Mouse (Mus musculus) midbrain, embryonic 11.5 days (tissue): ENCODE results near the gene Trem3. TPM values are rescaled to one million over a fixed set of nuclear protein-coding genes. Genes with fewer than 3 reads are reported as not detected.

Source experiments
- ATAC-seq: fragments of 200-750 bp; cut with Nextera tagmentation; 2 replicates; pipeline ENCODE4 v1.8.0; 2017; ENCODE audit warnings: moderate TSS enrichment, moderate library complexity; ENCODE audit not compliant: low FRiP score
- DNase-seq: peaks from one replicate; pipeline ENCODE4 v3.0.0; 2015; ENCODE audit warnings: low spot score; ENCODE audit errors: missing footprints
- H3K27ac ChIP-seq: fragments of 300-500 bp; sonication (generic); 2 replicates; pipeline ENCODE4 v1.5.1; 2014; ENCODE audit warnings: low read depth, low read length
- H3K27me3 ChIP-seq: fragments of 300-500 bp; sonication (generic); 2 replicates; pipeline ENCODE4 v1.6.1; 2014; ENCODE audit warnings: mild to moderate bottlenecking, low read length, moderate library complexity, mixed read lengths; ENCODE audit not compliant: control insufficient read depth, insufficient read depth
- H3K36me3 ChIP-seq: fragments of 300-500 bp; sonication (generic); 2 replicates; pipeline ENCODE4 v1.6.1; 2014; ENCODE audit warnings: mild to moderate bottlenecking, low read length, moderate library complexity, mixed read lengths; ENCODE audit not compliant: control insufficient read depth, insufficient read depth
- H3K4me1 ChIP-seq: fragments of 300-500 bp; sonication (generic); 2 replicates; pipeline ENCODE4 v1.6.1; 2014; ENCODE audit warnings: low read length; ENCODE audit not compliant: control insufficient read depth, insufficient read depth
- H3K4me2 ChIP-seq: fragments of 300-500 bp; sonication (generic); 2 replicates; pipeline ENCODE4 v1.6.1; 2014; ENCODE audit warnings: mild to moderate bottlenecking, moderate library complexity
- H3K4me3 ChIP-seq: fragments of 300-500 bp; sonication (generic); 2 replicates; pipeline ENCODE4 v1.5.1; 2014; ENCODE audit warnings: low read depth, low read length
- H3K9ac ChIP-seq: fragments of 300-500 bp; sonication (generic); 2 replicates; pipeline ENCODE4 v1.6.1; 2014; ENCODE audit warnings: low read length
- H3K9me3 ChIP-seq: fragments of 300-500 bp; sonication (generic); 2 replicates; pipeline ENCODE4 v1.6.1; 2016; ENCODE audit warnings: low read length; ENCODE audit not compliant: control insufficient read depth
- WGBS: fragments of 180-500 bp; shearing (Covaris S2); extraction: QIAGEN DNeasy Blood & Tissue Kit; methylation state at CpG from one replicate; pipeline ENCODE4 v1.1.7; 2014; 5-methylcytosine and 5-hydroxymethylcytosine counted together
- polyA plus RNA-seq: library from polyadenylated mRNA; unstranded; fragments of >200 nt; fragmentation: Nextera tagmentation; extraction: Ambion mirVana; gene quantifications from 2 replicates; pipeline ENCODE4 v1.2.1, GENCODE M21; 2014

Trem3 gene
- polyA plus RNA-seq: not detected in 2 replicates

DNA sequence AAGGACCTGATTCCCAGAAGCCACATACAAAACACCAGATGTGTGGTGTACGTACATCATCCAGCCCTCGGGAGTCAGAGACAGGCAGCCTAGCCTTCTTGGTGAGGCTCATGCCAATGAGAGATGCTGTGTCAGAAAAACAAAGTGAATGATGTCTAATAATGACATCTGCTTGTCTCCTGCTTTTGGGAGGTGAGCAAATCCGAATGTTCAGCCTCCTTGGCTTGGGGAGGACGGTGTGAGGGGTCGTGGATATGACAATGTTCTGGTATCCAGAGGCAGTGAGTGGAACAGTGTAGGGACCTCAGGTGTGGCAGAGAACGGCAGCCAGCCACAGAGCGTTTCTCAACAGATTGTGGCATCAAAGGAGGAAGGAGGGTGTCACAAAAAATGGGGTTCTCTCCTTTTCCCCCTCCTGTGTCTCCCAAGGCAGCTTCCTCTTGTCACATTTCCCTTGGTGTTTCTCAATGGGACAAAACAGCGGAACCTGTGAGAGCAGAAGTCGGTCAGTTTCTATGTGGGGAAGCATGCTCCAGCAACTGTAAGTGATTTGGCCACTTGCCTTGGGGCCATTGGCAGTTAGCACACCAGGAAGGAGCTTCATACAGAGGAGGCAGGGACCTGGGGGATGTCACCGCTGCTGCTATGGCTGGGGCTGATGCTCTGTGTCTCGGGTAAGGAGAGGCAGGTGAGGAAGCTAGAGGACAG is at the start of gene Trem3:
Gene Trem3, plus strand, starts transcription at position 557 of the 708 bp plus-strand sequence.
- Histone ChIP-seq H3K27ac (no peak within 1 kb of the TSS), H3K9me3 (no peaks in the 10 kb centered on the region), H3K4me1 (no peaks in the 10 kb centered on the region), H3K36me3 (no peaks in the 10 kb centered on the region), H3K4me2 (no peak within 1 kb of the TSS), H3K27me3 (no peaks in the 10 kb centered on the region), H3K9ac (no peak within 1 kb of the TSS), H3K4me3 (no peak within 1 kb of the TSS)
- ATAC-seq: no peak
- peak; percentile 64 for DNase-seq
- WGBS: 82% methylated on average over 11 of the region's 11 CpGs

DNA sequence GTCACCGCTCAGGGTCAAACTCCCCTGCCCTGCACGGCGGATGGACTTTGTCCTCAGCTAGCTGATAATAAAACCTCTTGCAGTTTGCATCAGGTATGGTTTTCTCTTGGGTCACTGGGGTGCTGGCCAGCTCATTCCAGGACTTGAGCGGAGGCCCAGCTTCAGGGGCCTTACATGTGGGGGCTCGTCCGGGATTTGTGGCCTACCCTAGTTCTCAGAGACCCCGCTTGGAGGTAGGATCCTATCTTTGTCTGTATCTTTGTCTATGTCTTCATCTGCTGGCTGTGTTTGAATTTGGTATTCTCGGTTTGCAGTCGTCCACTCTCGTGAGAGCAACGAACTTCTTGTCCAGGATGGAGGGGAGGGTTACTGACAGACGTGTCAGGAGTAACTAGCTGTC is 44.5 kb upstream of the Trem3 start:
- H3K4me3 ChIP-seq: no peak overlapping the region
- no peaks in the 10 kb centered on the region for H3K36me3 ChIP-seq
- H3K27ac ChIP-seq: no peak overlapping the region
- 94% methylated on average over 12 of the region's 12 CpGs for WGBS
- DNase-seq (no peak), ATAC-seq (no peak)
- H3K27me3 ChIP-seq: no peaks in the 10 kb centered on the region
- no peak overlapping the region for H3K4me2 ChIP-seq
- no peaks in the 10 kb centered on the region for H3K4me1 ChIP-seq
- no peaks in the 10 kb centered on the region for H3K9me3 ChIP-seq
- H3K9ac ChIP-seq: no peak overlapping the region

DNA sequence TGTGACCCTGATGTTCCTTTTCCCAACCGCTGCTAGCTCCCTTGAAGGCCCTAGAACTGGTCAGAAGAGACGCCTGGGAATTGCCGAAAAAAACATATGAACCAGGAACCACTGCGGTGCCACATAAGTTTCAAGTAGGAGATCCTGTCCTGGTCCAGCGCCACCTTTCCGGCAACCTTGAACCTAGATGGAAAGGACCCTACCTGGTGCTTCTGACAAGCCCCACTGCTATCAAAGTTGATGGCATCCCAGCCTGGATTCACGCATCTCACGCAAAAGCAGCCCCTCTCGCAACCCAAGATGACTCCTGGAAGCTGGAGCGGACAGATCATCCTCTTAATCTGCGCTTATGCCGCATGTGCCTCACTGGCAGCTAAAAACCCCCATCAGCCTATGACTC is 35.0 kb upstream of the Trem3 start:
- H3K4me3 ChIP-seq: no peak overlapping the region
- H3K9ac ChIP-seq: no peak overlapping the region
- no peaks in the 10 kb centered on the region for H3K27me3 ChIP-seq
- 95% methylated on average over 12 of the region's 12 CpGs for WGBS
- H3K4me2 ChIP-seq: no peak overlapping the region
- no peaks in the 10 kb centered on the region for H3K36me3 ChIP-seq
- ATAC-seq (no peak), DNase-seq (no peak)
- no peaks in the 10 kb centered on the region for H3K9me3 ChIP-seq
- H3K27ac ChIP-seq: no peak overlapping the region
- no peaks in the 10 kb centered on the region for H3K4me1 ChIP-seq

DNA sequence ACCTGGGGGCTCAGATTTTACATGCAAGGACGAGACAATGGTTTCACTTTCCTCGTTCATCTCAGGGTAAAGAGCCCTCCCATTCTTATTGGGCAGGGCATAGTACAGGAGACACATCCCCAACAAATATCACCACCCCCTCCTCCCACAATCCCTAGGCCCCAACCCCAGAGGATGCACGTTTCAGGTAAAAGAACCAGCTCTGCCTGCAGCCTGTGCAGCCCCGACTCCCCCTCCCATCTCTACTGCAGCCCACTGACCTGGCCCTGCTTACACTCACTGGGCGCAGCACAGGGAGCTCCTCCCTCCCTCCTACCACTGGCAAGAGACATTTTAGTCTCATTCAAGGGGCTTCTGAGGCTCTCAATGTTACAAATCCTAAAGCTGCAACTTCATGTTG is 34.1 kb upstream of the Trem3 start:
- Histone ChIP-seq H3K9ac (no peak overlapping the region), H3K9me3 (no peaks in the 10 kb centered on the region; the same call in 1 of the 2 replicates), H3K4me2 (no peak overlapping the region), H3K4me1 (no peaks in the 10 kb centered on the region), H3K27ac (no peak overlapping the region), H3K4me3 (no peak overlapping the region), H3K27me3 (no peaks in the 10 kb centered on the region), H3K36me3 (no peaks in the 10 kb centered on the region)
- ATAC-seq (no peak), DNase-seq (no peak)
- 74% methylated on average over 5 of the region's 5 CpGs for WGBS

DNA sequence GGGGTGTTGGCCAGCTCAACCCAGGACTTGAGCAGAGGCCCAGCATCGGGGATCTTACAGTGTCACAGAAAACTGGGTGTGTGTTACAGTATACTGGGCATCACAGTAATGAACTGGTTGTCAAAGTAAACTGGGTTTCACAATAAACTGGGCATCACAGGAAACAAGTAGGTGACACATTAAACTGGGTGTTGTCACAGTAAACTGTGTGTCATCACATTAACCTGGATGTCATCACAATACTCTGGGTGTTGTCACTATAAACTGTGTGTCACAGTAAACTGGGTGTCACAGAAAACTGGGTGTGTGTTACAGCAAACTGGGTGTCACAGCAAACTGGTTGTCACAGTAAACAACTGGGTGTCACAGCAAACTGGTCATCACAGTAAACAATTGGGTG is 32.1 kb upstream of the Trem3 start:
- no peak overlapping the region for H3K27ac ChIP-seq
- H3K4me1 ChIP-seq: no peaks in the 10 kb centered on the region
- 100% methylated on average over 1 of the region's 1 CpGs for WGBS
- DNase-seq (no peak), ATAC-seq (no peak)
- H3K27me3 ChIP-seq: no peaks in the 10 kb centered on the region
- no peaks in the 10 kb centered on the region for H3K36me3 ChIP-seq
- H3K9me3 ChIP-seq: no peaks in the 10 kb centered on the region; the same call in 1 of the 2 replicates
- H3K4me3 ChIP-seq: no peak overlapping the region
- no peak overlapping the region for H3K9ac ChIP-seq
- H3K4me2 ChIP-seq: no peak overlapping the region

DNA sequence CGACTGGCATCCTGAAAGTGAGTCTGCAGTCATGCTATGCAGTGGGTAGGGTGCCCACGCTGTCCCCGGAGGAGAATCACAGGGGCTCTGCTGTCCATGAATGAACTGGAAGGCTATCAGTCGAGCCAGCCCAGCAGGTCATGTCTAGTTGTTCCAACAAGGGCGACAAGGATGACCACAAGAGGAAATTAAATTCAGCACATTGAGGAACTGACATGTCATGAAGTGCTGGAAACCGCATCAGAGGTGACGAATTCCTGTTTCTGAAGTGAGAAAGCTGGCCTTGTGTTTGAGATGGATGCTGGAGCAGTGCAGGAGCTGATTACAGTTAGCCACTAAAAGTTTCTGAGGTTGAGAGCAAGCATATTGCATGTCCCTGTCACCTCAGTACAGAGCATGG is 16.9 kb upstream of the Trem3 start:
- 85% methylated on average over 7 of the region's 7 CpGs for WGBS
- H3K9me3 ChIP-seq: no peaks in the 10 kb centered on the region
- H3K4me1 ChIP-seq: no peaks in the 10 kb centered on the region
- H3K4me2 ChIP-seq: no peak overlapping the region
- no peak overlapping the region for H3K4me3 ChIP-seq
- DNase-seq (no peak), ATAC-seq (no peak)
- no peak overlapping the region for H3K9ac ChIP-seq
- H3K27ac ChIP-seq: no peak overlapping the region
- H3K36me3 ChIP-seq: no peaks in the 10 kb centered on the region
- H3K27me3 ChIP-seq: no peaks in the 10 kb centered on the region

DNA sequence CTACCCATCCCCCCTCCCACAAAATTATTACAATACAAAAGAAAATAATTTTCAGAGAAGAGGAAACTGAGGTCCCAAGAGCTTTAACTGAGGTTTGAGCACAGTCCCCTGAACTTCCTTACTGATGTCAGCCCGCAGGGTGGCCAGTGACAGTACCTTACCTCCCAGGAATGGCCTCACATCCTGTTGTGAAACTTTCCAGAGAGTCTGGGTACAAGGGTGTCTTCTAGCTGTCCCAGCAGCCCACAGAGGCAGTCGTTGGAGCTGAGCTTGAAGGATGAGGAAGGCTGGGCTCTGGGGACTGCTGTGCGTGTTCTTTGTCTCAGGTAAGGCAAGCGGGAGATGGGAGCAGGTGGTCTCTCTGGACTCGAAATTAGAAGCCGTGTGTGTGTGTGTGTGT is 15.1 kb upstream of the Trem3 start, which contains the start of gene Trem1:
Gene Trem1, plus strand, starts transcription at position 251 of the 400 bp plus-strand sequence.
- Histone ChIP-seq H3K9me3 (no peaks in the 10 kb centered on the region), H3K36me3 (no peaks in the 10 kb centered on the region), H3K4me3 (no peak within 1 kb of the TSS), H3K4me2 (no peak within 1 kb of the TSS), H3K27ac (no peak within 1 kb of the TSS), H3K27me3 (no peaks in the 10 kb centered on the region), H3K9ac (no peak within 1 kb of the TSS), H3K4me1 (no peaks in the 10 kb centered on the region)
- no peak for DNase-seq
- WGBS: 77% methylated on average over 6 of the region's 6 CpGs
- ATAC-seq: no peak

DNA sequence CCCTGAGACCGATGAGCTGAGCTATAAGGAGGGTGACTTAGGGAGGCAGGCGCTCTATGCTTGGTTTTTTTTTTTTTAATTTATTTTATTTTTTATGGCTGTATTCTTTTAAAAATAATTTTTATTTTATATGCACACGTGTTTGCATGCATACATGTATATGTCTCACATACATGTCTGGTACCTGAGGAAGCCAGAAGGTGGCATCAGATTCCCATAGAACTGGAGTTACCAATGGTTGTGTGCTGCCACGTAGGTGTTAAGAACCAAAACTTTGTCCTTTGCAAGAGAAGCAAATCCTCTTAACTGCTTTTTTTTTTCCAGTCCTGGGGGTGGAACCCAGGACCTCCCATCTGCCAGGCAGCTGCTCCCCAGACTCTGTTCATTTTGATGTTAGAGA is 13.8 kb upstream of the Trem3 start:
- DNase-seq (no peak), ATAC-seq (no peak)
- Histone ChIP-seq H3K4me3 (no peak overlapping the region), H3K9ac (no peak overlapping the region), H3K27me3 (no peaks in the 10 kb centered on the region), H3K9me3 (no peaks in the 10 kb centered on the region), H3K27ac (no peak overlapping the region), H3K4me1 (no peaks in the 10 kb centered on the region), H3K36me3 (no peaks in the 10 kb centered on the region), H3K4me2 (no peak overlapping the region)
- 86% methylated on average over 4 of the region's 4 CpGs for WGBS

DNA sequence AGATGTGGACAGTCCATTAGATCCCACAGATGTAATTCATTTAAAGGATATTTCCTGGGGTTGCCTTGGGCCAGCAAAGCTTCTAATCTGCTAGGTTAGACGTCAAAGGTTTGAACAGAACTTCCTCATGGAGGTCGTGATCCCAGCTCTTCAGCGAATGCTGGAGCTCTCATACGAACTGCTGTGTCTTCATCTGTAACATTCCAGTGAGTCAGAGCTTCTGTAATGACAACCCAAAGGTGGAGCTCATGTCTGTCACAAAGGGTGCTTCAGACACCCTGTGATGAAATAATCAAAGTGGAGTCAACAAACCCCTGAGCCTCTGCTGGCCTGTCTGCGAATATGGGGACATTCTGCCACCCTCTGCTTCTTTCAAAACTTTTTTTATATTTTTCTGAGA is 13.0 kb upstream of the Trem3 start:
- WGBS: 79% methylated on average over 5 of the region's 5 CpGs

More for the DNA sequence above, 13.0 kb upstream of the Trem3 start:
- DNase-seq (no peak), ATAC-seq (no peak)
- H3K27me3 ChIP-seq: no peaks in the 10 kb centered on the region
- no peaks in the 10 kb centered on the region for H3K4me1 ChIP-seq
- no peaks in the 10 kb centered on the region for H3K9me3 ChIP-seq
- no peak overlapping the region for H3K27ac ChIP-seq
- no peak overlapping the region for H3K4me2 ChIP-seq
- H3K9ac ChIP-seq: no peak overlapping the region
- no peak overlapping the region for H3K4me3 ChIP-seq
- H3K36me3 ChIP-seq: no peaks in the 10 kb centered on the region
